Mouse (Mus musculus) liver, adult 2 months (tissue): ENCODE results near the gene Mrpl23.

ENCODE experiments used
- CTCF ChIP-seq: fragments of 200-500 bp; IDR thresholded peaks from 2 replicates; pipeline ENCODE4 v1.5.1; 2011; ENCODE audit warnings: low read depth, low read length, control low read depth
- POLR2A ChIP-seq: fragments of 200-500 bp; IDR thresholded peaks from 2 replicates; pipeline ENCODE4 v1.6.1; 2011; ENCODE audit warnings: low read length, control low read depth; ENCODE audit not compliant: insufficient read depth; ENCODE audit errors: extremely low read depth

GRCm38 (mm10) chr7:142484780-142485179 is 47.7 kb upstream of the Mrpl23 start:
- TF ChIP-seq POLR2A (no peak), CTCF (no peak)
